Mouse (Mus musculus): ENCODE results near the gene Dctn2. TPM values are rescaled to one million over a fixed set of nuclear protein-coding genes. Genes with fewer than 3 reads are reported as not detected.

The Dctn2 gene
- polyA plus RNA-seq, 1 experiment from 2014 or later = 210 TPM

DNA sequence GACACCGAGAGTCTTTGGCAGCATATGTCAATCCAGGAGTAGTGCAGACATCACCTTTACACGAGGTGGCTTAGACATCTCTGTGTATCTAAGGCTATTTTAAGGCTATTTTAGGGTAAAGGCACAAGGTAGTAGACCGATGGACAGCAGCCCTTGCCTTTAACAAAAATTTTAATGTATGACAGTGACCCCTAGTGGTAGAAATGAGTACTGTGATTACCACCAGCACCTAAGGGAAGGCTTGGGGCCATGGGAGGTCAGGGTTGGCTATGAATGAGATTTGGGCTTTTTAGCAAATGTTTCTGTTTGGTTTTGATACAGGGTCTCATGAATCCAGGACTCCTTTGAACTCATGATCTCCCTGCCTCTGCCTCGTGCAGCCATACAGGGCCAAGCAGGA, 37.3 kb upstream of the Dctn2 start:
- peak; percentile 60; the same call in 1 of the 2 replicates for ATAC-seq (ENCODE audit: low FRiP score)
- H3K4me3 ChIP-seq (ENCODE audit: low read depth, low read length) = no peak overlapping the region
- H3K27ac ChIP-seq (ENCODE audit: low read depth, low read length) = no peak overlapping the region
- 27% methylated on average over 4 of the region's 4 CpGs for WGBS
- H3K4me2 ChIP-seq (replicated peaks; ENCODE audit: low read depth, low read length) = no peak overlapping the region
- no peaks in the 10 kb centered on the region for H3K36me3 ChIP-seq (ENCODE audit: control insufficient read depth, insufficient read depth, low read length)
- H3K9me3 ChIP-seq (ENCODE audit: control insufficient read depth, low read length) = no peaks in the 10 kb centered on the region
- no peaks in the 10 kb centered on the region for H3K4me1 ChIP-seq (replicated peaks; ENCODE audit: control insufficient read depth, insufficient read depth, low read length)
- DNase-seq (ENCODE audit: low spot score) = peak; percentile 81
- peaks cover 2% of the 10 kb centered on the region; the same call in 1 of the 2 replicates for H3K27me3 ChIP-seq (ENCODE audit: control insufficient read depth, insufficient read depth, low read length)
- H3K9ac ChIP-seq (ENCODE audit: low read depth, low read length) = no peak overlapping the region

- no peak overlapping the region for H3K4me3 ChIP-seq (ENCODE audit: low read depth, low read length)
- 93% methylated on average over 12 of the region's 12 CpGs for WGBS
- H3K9me3 ChIP-seq (ENCODE audit: control insufficient read depth, low read length) = no peaks in the 10 kb centered on the region
- no peaks in the 10 kb centered on the region for H3K4me1 ChIP-seq (replicated peaks; ENCODE audit: control insufficient read depth, insufficient read depth, low read length)
- no peak overlapping the region for H3K4me2 ChIP-seq (replicated peaks; ENCODE audit: low read depth, low read length)
- H3K9ac ChIP-seq (ENCODE audit: low read depth, low read length) = no peak overlapping the region
- no peaks in the 10 kb centered on the region for H3K36me3 ChIP-seq (ENCODE audit: control insufficient read depth, insufficient read depth, low read length)
- peaks cover 2% of the 10 kb centered on the region; the same call in 1 of the 2 replicates for H3K27me3 ChIP-seq (ENCODE audit: control insufficient read depth, insufficient read depth, low read length)
- DNase-seq (ENCODE audit: low spot score) (no peak), ATAC-seq (ENCODE audit: low FRiP score) (no peak)
- no peak overlapping the region for H3K27ac ChIP-seq (ENCODE audit: low read depth, low read length)
These were observed 35.5 kb upstream of the Dctn2 start for GRCm38 (mm10) chr10:127230693-127231092.

DNA sequence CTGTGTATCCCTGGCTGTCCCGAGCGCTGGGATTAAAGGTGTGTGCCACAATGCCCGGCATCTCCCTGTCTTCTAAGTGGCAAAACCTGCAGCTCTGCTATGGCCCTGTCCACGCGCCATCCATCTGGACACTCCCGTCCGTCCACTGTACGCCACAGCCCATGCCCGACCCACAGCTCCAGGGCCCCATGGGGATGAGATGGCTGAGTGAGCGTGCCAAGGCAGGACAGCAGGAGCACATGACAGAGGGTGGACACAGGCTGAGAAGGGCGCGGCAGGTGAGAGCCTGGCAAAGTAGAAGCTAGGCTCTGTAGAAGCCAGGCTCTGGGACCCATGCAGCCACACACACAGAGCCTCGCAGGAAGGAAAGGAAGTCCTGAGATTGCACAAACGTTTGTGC, 34.4 kb upstream of the Dctn2 start:
- 86% methylated on average over 14 of the region's 14 CpGs for WGBS
- Histone ChIP-seq H3K9me3 (ENCODE audit: control insufficient read depth, low read length) (no peaks in the 10 kb centered on the region), H3K4me1 (replicated peaks; ENCODE audit: control insufficient read depth, insufficient read depth, low read length) (peaks cover 1% of the 10 kb centered on the region; the same call in 1 of the 2 replicates), H3K27me3 (ENCODE audit: control insufficient read depth, insufficient read depth, low read length) (peaks cover 2% of the 10 kb centered on the region; the same call in 1 of the 2 replicates), H3K27ac (ENCODE audit: low read depth, low read length) (no peak overlapping the region), H3K9ac (ENCODE audit: low read depth, low read length) (no peak overlapping the region), H3K36me3 (ENCODE audit: control insufficient read depth, insufficient read depth, low read length) (no peaks in the 10 kb centered on the region), H3K4me3 (ENCODE audit: low read depth, low read length) (no peak overlapping the region), H3K4me2 (replicated peaks; ENCODE audit: low read depth, low read length) (no peak overlapping the region)
- DNase-seq (ENCODE audit: low spot score) (no peak), ATAC-seq (ENCODE audit: low FRiP score) (no peak)

GRCm38 (mm10) chr10:127233141-127233540, 33.0 kb upstream of the Dctn2 start:
- WGBS = 80% methylated on average over 9 of the region's 9 CpGs
- Histone ChIP-seq H3K4me1 (replicated peaks; ENCODE audit: control insufficient read depth, insufficient read depth, low read length) (peaks cover 3% of the 10 kb centered on the region; the same call in 1 of the 2 replicates), H3K4me3 (ENCODE audit: low read depth, low read length) (no peak overlapping the region), H3K27ac (ENCODE audit: low read depth, low read length) (no peak overlapping the region), H3K9me3 (ENCODE audit: control insufficient read depth, low read length) (no peaks in the 10 kb centered on the region), H3K36me3 (ENCODE audit: control insufficient read depth, insufficient read depth, low read length) (no peaks in the 10 kb centered on the region), H3K9ac (ENCODE audit: low read depth, low read length) (no peak overlapping the region), H3K4me2 (replicated peaks; ENCODE audit: low read depth, low read length) (no peak overlapping the region), H3K27me3 (ENCODE audit: control insufficient read depth, insufficient read depth, low read length) (peaks cover 2% of the 10 kb centered on the region; the same call in 1 of the 2 replicates)
- ATAC-seq (ENCODE audit: low FRiP score) (no peak), DNase-seq (ENCODE audit: low spot score) (no peak)

DNA sequence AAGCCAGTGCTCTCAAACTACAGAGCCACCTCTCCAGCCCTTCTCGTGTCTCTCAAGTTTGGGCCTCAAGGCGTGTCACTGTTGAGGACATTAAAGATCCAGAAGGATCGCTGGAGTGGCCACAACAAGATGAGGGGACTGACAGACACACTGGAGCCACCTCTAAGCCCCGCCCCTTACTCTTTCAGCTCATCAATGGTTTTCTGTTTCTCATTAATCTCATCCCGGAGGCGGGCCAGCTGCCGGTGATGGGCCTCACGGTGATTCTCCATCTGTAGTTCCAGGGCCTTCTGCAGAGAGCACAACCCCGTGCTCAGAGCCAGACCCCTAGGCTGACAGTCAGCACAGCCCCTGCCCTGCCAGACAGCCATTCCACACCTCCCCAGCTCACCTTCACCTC, 29.6 kb upstream of the Dctn2 start:
- peaks cover 3% of the 10 kb centered on the region; the same call in 1 of the 2 replicates for H3K36me3 ChIP-seq (ENCODE audit: control insufficient read depth, insufficient read depth, low read length)
- H3K9me3 ChIP-seq (ENCODE audit: control insufficient read depth, low read length) = no peaks in the 10 kb centered on the region
- H3K27me3 ChIP-seq (ENCODE audit: control insufficient read depth, insufficient read depth, low read length) = no peaks in the 10 kb centered on the region
- no peak overlapping the region for H3K27ac ChIP-seq (ENCODE audit: low read depth, low read length)
- H3K4me2 ChIP-seq (replicated peaks; ENCODE audit: low read depth, low read length) = no peak overlapping the region
- peaks cover 3% of the 10 kb centered on the region; the same call in 1 of the 2 replicates for H3K4me1 ChIP-seq (replicated peaks; ENCODE audit: control insufficient read depth, insufficient read depth, low read length)
- H3K4me3 ChIP-seq (ENCODE audit: low read depth, low read length) = no peak overlapping the region
- no peak overlapping the region for H3K9ac ChIP-seq (ENCODE audit: low read depth, low read length)
- peak; percentile 51; the same call in 1 of the 2 replicates for ATAC-seq (ENCODE audit: low FRiP score)
- 35% methylated on average over 9 of the region's 9 CpGs for WGBS
- peak; percentile 34 for DNase-seq (ENCODE audit: low spot score)

DNA sequence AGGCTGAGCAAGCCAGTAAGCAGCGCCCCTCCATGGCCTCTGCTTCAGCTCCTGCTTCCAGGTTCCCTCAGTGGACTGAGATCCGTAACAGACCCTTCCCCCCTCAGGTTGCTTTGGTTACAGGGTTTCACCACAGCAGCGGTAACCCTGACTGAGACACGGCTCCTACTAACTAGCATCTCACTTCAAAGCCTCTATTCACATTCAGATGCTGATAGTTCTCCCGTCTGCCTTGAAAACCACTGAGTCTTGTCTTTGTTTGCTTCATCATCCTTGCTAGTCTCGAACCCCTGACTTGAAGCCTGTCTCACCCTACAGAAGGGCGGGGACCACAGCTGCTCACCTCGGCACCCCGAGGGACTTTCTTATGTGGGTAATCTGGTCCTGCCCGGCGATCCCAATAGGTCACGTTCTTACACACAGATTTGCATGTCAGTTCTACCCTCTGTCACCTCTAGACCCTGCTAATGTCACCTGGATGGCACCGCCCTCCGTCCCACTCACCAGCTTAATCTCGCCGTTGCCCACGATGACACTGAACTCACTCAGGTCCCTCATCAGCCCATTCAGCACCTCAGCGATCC, 27.8 kb upstream of the Dctn2 start:
- Histone ChIP-seq H3K9ac (ENCODE audit: low read depth, low read length) (no peak overlapping the region), H3K27me3 (ENCODE audit: control insufficient read depth, insufficient read depth, low read length) (no peaks in the 10 kb centered on the region), H3K4me1 (replicated peaks; ENCODE audit: control insufficient read depth, insufficient read depth, low read length) (peaks cover 3% of the 10 kb centered on the region; the same call in 1 of the 2 replicates), H3K36me3 (ENCODE audit: control insufficient read depth, insufficient read depth, low read length) (peaks cover 5% of the 10 kb centered on the region; the same call in 1 of the 2 replicates), H3K27ac (ENCODE audit: low read depth, low read length) (no peak overlapping the region), H3K4me2 (replicated peaks; ENCODE audit: low read depth, low read length) (no peak overlapping the region), H3K9me3 (ENCODE audit: control insufficient read depth, low read length) (no peaks in the 10 kb centered on the region), H3K4me3 (ENCODE audit: low read depth, low read length) (no peak overlapping the region)
- WGBS = 72% methylated on average over 18 of the region's 18 CpGs
- ATAC-seq (ENCODE audit: low FRiP score) = no peak
- DNase-seq (ENCODE audit: low spot score) = no peak

- WGBS = 85% methylated on average over 5 of the region's 5 CpGs
- no peaks in the 10 kb centered on the region for H3K27me3 ChIP-seq (ENCODE audit: control insufficient read depth, insufficient read depth, low read length)
These were observed 15.4 kb upstream of the Dctn2 start for GRCm38 (mm10) chr10:127250810-127251209.

GRCm38 (mm10) chr10:127255625-127256345, 10.4 kb upstream of the Dctn2 start:
- Histone ChIP-seq H3K27ac (ENCODE audit: low read depth, low read length) (no peak overlapping the region), H3K4me1 (replicated peaks; ENCODE audit: control insufficient read depth, insufficient read depth, low read length) (peaks cover 5% of the 10 kb centered on the region; the same call in 1 of the 2 replicates), H3K9me3 (ENCODE audit: control insufficient read depth, low read length) (no peaks in the 10 kb centered on the region), H3K4me3 (ENCODE audit: low read depth, low read length) (no peak overlapping the region), H3K9ac (ENCODE audit: low read depth, low read length) (no peak overlapping the region), H3K27me3 (ENCODE audit: control insufficient read depth, insufficient read depth, low read length) (no peaks in the 10 kb centered on the region), H3K4me2 (replicated peaks; ENCODE audit: low read depth, low read length) (no peak overlapping the region), H3K36me3 (ENCODE audit: control insufficient read depth, insufficient read depth, low read length) (no peaks in the 10 kb centered on the region)
- DNase-seq (ENCODE audit: low spot score) = peak; percentile 75
- 24% methylated on average over 14 of the region's 14 CpGs for whole genome bisulfite sequencing
- ATAC-seq (ENCODE audit: low FRiP score) = peak; percentile 47; the same call in 1 of the 2 replicates

More at GRCm38 (mm10) chr10:127250810-127251209, 15.4 kb upstream of the Dctn2 start:
- H3K4me2 ChIP-seq (replicated peaks; ENCODE audit: low read depth, low read length) = no peak overlapping the region
- ATAC-seq (ENCODE audit: low FRiP score) = no peak
- H3K27ac ChIP-seq (ENCODE audit: low read depth, low read length) = no peak overlapping the region
- no peaks in the 10 kb centered on the region for H3K36me3 ChIP-seq (ENCODE audit: control insufficient read depth, insufficient read depth, low read length)
- H3K4me3 ChIP-seq (ENCODE audit: low read depth, low read length) = no peak overlapping the region
- no peak for DNase-seq (ENCODE audit: low spot score)
- no peaks in the 10 kb centered on the region for H3K9me3 ChIP-seq (ENCODE audit: control insufficient read depth, low read length)
- no peaks in the 10 kb centered on the region for H3K4me1 ChIP-seq (replicated peaks; ENCODE audit: control insufficient read depth, insufficient read depth, low read length)
- H3K9ac ChIP-seq (ENCODE audit: low read depth, low read length) = no peak overlapping the region
